Mouse (Mus musculus) fat pad, adult 2 months (tissue): ENCODE results near the gene Ilf3.
A peak's percentile ranks its signal among the peaks of the same experiment; 100 is the strongest.

Experiments
- DNase-seq: peaks from one replicate; pipeline ENCODE4 v3.0.0-alpha.2; 2011; ENCODE audit warnings: low read depth, low spot score; ENCODE audit errors: extremely low read depth

Gene Ilf3

GRCm38 (mm10) chr9:21435777-21436635 lies 68.3 kb downstream of the Ilf3 start:
- DNase-seq: no peak

- no peak for DNase-seq
Observed at GRCm38 (mm10) chr9:21437577-21437976, 69.9 kb downstream of the Ilf3 start.

DNA sequence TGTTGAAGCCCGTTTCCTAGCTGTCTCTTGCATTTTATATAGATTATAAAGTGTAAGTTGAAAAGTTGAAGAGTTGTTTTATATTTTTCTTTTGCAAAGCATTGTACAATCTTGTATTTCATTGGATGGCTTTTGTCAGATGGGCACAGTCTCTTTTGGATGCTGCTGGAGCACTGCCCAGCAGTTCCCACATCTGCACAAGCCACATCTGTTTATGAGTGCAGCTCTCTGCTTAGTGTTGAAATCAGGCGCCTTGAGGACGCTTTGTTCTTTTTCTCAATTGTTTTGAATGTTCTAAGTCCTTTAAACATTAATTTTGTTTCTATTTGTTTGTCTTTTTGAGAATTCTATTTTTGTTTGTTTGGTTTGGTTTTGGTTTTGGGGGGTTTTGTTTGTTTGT lies 70.5 kb downstream of the Ilf3 start:
- DNase-seq: no peak

DNA sequence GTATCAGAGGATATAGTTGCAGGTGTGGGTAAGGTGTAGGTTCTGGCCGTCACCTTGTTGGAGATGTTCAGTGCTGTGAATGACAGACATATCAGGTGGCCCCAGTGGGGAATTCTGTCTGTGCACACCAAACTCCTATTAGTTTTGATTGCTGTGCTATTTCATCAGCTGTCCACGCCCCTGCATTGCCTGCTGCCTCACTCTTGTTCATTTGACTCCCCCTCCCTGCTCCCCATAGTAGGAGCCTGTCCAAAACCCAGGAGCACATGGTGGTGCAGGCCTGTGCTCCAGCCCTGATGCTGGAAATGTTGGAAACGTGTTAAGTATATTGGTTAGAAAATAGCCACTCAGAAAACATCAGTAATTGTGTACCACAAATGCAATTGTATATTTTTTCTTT lies 71.8 kb downstream of the Ilf3 start:
- no peak for DNase-seq

GRCm38 (mm10) chr9:21439914-21440313 lies 72.2 kb downstream of the Ilf3 start:
- no peak for DNase-seq

GRCm38 (mm10) chr9:21440387-21440786 lies 72.7 kb downstream of the Ilf3 start:
- DNase-seq: no peak

- no peak for DNase-seq
Observed at GRCm38 (mm10) chr9:21443853-21444252, 76.2 kb downstream of the Ilf3 start.

DNA sequence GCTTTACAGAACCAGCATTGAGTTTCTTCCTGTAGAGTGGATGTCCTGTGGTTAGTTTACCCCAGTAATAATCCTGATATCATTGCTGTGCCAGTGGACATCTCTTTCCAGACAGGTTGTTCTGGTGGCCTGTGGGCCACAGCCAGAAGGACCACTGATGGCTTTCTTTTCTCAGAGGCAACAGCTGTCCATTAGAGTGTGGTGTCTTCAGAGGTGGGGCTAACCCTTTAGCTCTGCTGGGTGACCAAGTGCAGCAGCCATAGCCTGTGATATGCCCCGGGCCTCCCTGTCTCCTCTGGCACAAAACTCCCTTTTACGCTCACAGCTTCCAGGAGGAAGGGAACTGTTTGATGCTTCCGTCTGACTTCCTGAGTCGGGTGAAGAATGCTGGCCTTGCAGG lies 76.9 kb downstream of the Ilf3 start:
- DNase-seq: no peak

GRCm38 (mm10) chr9:21445081-21445744 lies 77.5 kb downstream of the Ilf3 start:
- no peak for DNase-seq

GRCm38 (mm10) chr9:21447778-21448177 lies 80.1 kb downstream of the Ilf3 start:
- DNase-seq: peak; percentile 61

GRCm38 (mm10) chr9:21449710-21450109 lies 82.0 kb downstream of the Ilf3 start:
- no peak for DNase-seq

DNA sequence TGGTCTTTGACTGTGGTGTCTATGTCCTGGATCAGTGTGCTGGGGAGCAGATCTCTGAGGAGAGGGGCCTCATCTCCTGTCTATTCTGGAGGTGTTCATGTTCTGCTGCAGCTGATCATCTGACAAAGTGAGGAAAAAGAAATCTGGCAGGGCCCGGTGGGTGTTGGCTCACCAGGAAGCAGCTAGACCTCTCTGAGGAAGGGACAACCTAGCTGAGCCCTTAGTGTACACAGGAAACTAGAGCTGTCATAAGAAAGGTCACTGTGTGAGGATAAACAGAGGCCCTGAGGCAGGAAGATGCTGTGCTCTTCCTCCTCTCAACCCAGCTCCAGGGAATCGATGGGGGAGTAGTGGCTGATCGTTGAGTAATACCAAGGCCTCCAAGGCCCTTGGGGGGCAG lies 82.6 kb downstream of the Ilf3 start:
- no peak for DNase-seq

DNA sequence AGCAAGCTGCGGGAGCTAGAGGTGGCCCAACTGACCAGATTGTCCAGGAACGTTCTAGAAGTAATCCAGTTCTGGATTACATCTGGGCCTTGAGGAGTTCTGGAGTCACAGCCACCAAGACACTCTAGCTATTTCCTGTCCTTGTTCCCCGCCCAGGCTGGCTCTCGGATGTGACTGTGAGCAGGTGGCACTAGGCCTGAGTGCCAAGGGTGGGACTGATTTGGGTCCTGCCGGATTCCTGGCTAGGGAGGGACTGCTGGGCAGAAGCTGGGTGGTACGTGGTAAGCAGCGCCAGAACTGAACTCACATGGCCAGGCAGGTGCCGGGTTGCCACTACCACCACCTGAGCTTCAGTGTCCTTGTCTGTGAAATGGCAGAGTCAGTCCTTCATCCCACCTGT lies 83.7 kb downstream of the Ilf3 start:
- no peak for DNase-seq

DNA sequence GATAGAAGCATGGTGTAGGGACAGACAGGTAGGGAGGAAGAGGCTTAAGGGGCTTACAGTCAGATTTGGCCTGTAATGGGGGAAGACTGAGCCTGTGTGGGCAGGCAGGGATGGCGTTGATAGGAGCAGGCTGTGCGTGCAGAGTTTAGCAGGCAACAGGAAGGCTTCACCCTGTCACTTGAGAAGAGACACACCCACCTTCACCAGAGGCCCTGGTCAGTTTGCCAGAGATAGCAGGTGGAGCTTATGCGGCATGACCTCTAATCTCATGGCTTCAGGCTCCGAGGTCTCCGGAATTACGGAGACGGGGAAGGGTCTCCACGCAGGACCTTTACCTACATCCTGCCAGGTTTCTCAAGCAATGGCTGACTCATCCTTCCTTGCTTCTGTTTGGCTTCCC lies 84.2 kb downstream of the Ilf3 start:
- no peak for DNase-seq

- no peak for DNase-seq
Observed at GRCm38 (mm10) chr9:21453003-21453402, 85.3 kb downstream of the Ilf3 start.

DNA sequence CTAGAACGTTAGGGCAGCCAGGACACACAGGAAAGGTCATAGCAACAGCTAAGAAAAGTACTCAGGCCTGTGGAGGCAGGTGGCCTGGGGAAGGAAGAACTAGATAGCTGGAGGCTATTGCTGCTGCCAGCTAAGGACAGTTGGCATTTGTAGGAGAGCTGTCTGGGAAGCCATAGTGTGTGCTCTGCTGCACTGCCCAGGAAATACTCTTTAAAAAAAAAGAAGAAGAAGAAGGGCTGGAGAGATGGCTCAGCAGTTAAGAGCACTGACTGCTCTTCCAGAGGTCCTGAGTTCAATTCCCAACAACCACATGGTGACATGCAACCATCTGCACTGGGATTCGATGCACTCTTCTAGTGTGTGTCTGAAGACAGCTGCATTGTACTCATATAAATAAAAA lies 85.8 kb downstream of the Ilf3 start:
- DNase-seq: no peak

GRCm38 (mm10) chr9:21454556-21454955 lies 86.9 kb downstream of the Ilf3 start:
- no peak for DNase-seq
